Mouse (Mus musculus): Measurements from ENCODE around the gene Isg20l2. TPM values are rescaled to one million over a fixed set of nuclear protein-coding genes. Genes with fewer than 3 reads are reported as not detected.

Isg20l2 gene
- polyA plus RNA-seq, 1 experiment from 2014 or later = 13.2 TPM

DNA sequence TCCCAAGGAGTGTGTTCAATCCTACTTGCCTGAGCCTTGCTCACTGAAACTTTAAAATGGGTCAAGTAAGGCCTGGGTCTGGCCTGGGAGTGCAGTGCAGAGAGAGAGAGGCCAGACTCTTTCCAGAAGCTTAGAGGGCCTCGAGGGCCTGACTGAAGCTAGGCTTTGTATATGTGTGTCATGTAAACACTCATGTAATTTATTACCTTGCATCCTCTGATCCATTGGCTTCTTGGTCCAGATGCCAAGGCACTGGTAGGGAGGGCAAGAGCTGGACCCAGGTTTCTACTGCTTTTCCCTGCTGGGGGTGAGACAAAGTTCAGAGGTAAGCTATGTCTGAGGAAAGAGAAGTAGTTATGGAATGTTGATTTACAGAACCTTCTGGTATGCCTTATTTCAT lies 22.2 kb upstream of the Isg20l2 start:
- H3K4me2 ChIP-seq (ENCODE audit: low read depth, low read length) = peak overlapping the region; percentile 87
- H3K36me3 ChIP-seq (replicated peaks; ENCODE audit: insufficient read depth, low read length) = peaks cover 4% of the 10 kb centered on the region
- H3K27me3 ChIP-seq (ENCODE audit: insufficient read depth, low read length) = no peaks in the 10 kb centered on the region
- no peak for TF ChIP-seq CTCF (IDR thresholded peaks at IDR 0.05; ENCODE audit: low read depth)
- TF ChIP-seq EP300 (IDR thresholded peaks at IDR 0.05; ENCODE audit: low read depth) = no peak
- H3K9me3 ChIP-seq (ENCODE audit: low read length) = no peaks in the 10 kb centered on the region
- ATAC-seq (no peak), DNase-seq (no peak)
- peak overlapping the region; percentile 87 for H3K27ac ChIP-seq (ENCODE audit: low read depth)
- H3K9ac ChIP-seq (replicated peaks) = peak overlapping the region; percentile 98
- peaks cover 45% of the 10 kb centered on the region for H3K4me1 ChIP-seq (ENCODE audit: insufficient read depth)
- H3K4me3 ChIP-seq (ENCODE audit: low read depth, low read length) = peak overlapping the region; percentile 94
- 0% methylated on average over 1 of the region's 1 CpGs for WGBS (ENCODE audit: insufficient replicate concordance)

DNA sequence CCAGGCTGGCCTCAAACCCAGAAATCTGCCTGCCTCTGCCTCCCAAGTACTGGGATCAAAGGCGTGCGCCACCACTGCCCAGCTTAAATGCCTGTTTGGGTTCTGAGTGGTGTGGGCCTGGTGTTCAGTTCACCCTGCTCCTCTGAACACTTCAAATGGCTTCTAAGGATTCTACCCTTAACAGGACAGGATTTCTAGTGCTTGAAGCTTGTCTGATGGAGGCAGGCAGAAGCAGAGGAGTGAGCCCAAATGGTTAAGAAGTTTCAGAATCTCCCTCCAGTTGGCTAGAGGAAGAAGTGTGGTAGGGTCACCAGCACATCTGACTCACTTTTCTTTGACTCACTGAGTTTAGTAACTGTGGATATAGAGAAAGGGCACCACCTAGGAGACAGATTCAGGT lies 20.7 kb upstream of the Isg20l2 start:
- Histone ChIP-seq H3K27me3 (ENCODE audit: insufficient read depth, low read length) (no peaks in the 10 kb centered on the region), H3K27ac (ENCODE audit: low read depth) (peak overlapping the region; percentile 87), H3K4me3 (ENCODE audit: low read depth, low read length) (peak overlapping the region; percentile 24; the same call in 1 of the 2 replicates), H3K9ac (replicated peaks) (peak overlapping the region; percentile 33), H3K4me2 (ENCODE audit: low read depth, low read length) (peak overlapping the region; percentile 87), H3K36me3 (replicated peaks; ENCODE audit: insufficient read depth, low read length) (peaks cover 19% of the 10 kb centered on the region), H3K9me3 (ENCODE audit: low read length) (no peaks in the 10 kb centered on the region), H3K4me1 (ENCODE audit: insufficient read depth) (peaks cover 45% of the 10 kb centered on the region)
- TF ChIP-seq EP300 (IDR thresholded peaks at IDR 0.05; ENCODE audit: low read depth) (no peak), CTCF (IDR thresholded peaks at IDR 0.05; ENCODE audit: low read depth) (no peak)
- DNase-seq = no peak
- no peak for ATAC-seq
- WGBS (ENCODE audit: insufficient replicate concordance) = 66% methylated on average over 2 of the region's 2 CpGs

DNA sequence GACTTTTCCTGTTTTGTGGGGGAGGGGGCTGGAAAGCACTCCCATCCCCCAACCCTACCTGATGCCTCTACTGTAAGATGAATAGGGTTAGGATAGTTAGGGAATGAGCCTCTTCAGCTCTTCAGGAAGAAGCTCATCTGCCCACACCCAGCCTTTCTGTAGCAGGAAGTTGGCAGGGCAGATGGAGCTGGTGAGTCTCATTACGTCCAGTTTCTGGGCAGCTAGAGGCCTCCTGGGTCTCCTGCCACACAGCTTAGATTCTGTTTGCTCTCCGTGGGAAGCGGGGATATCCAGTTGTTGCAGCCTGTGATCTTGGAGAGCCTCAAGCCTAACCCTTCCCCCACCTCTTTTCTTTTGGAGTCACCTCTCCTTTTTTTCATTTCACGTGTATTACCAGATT lies 20.2 kb upstream of the Isg20l2 start:
- Histone ChIP-seq H3K4me3 (ENCODE audit: low read depth, low read length) (peak overlapping the region; percentile 24), H3K27me3 (ENCODE audit: insufficient read depth, low read length) (no peaks in the 10 kb centered on the region), H3K4me2 (ENCODE audit: low read depth, low read length) (peak overlapping the region; percentile 87), H3K27ac (ENCODE audit: low read depth) (peak overlapping the region; percentile 87), H3K9ac (replicated peaks) (peak overlapping the region; percentile 33), H3K4me1 (ENCODE audit: insufficient read depth) (peaks cover 45% of the 10 kb centered on the region), H3K9me3 (ENCODE audit: low read length) (no peaks in the 10 kb centered on the region), H3K36me3 (replicated peaks; ENCODE audit: insufficient read depth, low read length) (peaks cover 24% of the 10 kb centered on the region)
- ATAC-seq (no peak), DNase-seq (no peak)
- 14% methylated on average over 4 of the region's 4 CpGs for WGBS (ENCODE audit: insufficient replicate concordance)
- TF ChIP-seq EP300 (IDR thresholded peaks at IDR 0.05; ENCODE audit: low read depth) (no peak), CTCF (IDR thresholded peaks at IDR 0.05; ENCODE audit: low read depth) (no peak)

DNA sequence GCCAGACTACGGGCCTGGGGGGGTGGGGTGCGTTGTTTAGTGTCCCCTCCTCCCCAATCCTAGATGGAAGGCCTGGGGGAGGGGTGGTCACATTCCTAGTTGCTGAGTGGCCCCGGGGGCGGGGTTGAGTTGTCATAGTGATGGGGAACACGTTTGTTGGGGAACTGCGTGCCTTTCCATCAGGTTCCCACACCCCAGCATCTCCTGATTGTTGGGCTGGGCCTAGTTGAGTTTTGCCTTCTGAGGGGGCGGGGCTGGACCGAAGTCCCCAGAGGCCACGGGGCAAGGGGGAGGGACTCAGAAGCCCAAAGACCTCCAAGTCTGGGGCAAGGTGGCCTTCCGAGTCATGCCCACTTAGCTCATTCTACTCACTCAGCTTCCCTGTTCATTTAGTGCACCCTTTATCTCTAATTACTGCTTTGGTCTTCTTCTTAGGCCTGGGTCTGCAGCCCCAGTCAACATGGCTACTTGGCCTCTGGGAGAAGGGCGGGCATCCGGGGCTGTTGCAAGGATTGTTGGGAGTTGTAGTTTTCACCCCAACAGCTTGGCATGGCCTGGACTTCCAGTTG lies 19.5 kb upstream of the Isg20l2 start:
- DNase-seq (peak; percentile 88), ATAC-seq (peak; percentile 54)
- Histone ChIP-seq H3K9me3 (ENCODE audit: low read length) (no peaks in the 10 kb centered on the region), H3K36me3 (replicated peaks; ENCODE audit: insufficient read depth, low read length) (peaks cover 32% of the 10 kb centered on the region), H3K4me1 (ENCODE audit: insufficient read depth) (peaks cover 45% of the 10 kb centered on the region), H3K27me3 (ENCODE audit: insufficient read depth, low read length) (no peaks in the 10 kb centered on the region), H3K9ac (replicated peaks) (peak overlapping the region; percentile 33), H3K4me2 (ENCODE audit: low read depth, low read length) (peak overlapping the region; percentile 87), H3K4me3 (ENCODE audit: low read depth, low read length) (peak overlapping the region; percentile 24), H3K27ac (ENCODE audit: low read depth) (peak overlapping the region; percentile 87)
- TF ChIP-seq CTCF (IDR thresholded peaks at IDR 0.05; ENCODE audit: low read depth) (no peak), EP300 (IDR thresholded peaks at IDR 0.05; ENCODE audit: low read depth) (no peak)
- 17% methylated on average over 12 of the region's 12 CpGs for WGBS (ENCODE audit: insufficient replicate concordance)

DNA sequence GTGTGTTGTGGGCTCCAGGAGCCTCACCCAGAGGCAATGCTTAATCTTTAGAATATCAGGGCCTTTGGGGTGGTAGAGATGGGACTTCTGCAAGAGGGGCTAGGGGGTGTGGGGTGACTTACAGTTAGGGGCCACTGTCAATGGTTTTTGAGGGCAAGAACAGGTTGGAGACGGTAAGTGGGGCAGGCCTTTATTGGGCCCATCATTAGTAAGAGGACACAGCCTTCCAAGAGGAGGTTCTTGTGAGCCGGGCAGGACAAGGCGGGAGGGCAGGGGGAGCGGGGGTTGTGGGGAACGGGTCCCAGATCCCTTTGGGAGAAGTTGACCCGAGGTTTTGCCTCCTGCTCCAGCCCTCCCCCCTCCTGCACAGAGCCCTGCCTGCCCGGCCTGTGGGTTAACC lies 16.6 kb upstream of the Isg20l2 start:
- no peak overlapping the region for H3K4me2 ChIP-seq (ENCODE audit: low read depth, low read length)
- H3K27ac ChIP-seq (ENCODE audit: low read depth) = no peak overlapping the region
- ATAC-seq (no peak), DNase-seq (no peak)
- no peaks in the 10 kb centered on the region for H3K27me3 ChIP-seq (ENCODE audit: insufficient read depth, low read length)
- peaks cover 44% of the 10 kb centered on the region for H3K36me3 ChIP-seq (replicated peaks; ENCODE audit: insufficient read depth, low read length)
- peaks cover 38% of the 10 kb centered on the region for H3K4me1 ChIP-seq (ENCODE audit: insufficient read depth)
- H3K9me3 ChIP-seq (ENCODE audit: low read length) = no peaks in the 10 kb centered on the region
- no peak overlapping the region for H3K9ac ChIP-seq (replicated peaks)
- TF ChIP-seq CTCF (IDR thresholded peaks at IDR 0.05; ENCODE audit: low read depth) (no peak), EP300 (IDR thresholded peaks at IDR 0.05; ENCODE audit: low read depth) (no peak)
- no peak overlapping the region for H3K4me3 ChIP-seq (ENCODE audit: low read depth, low read length)
- WGBS (ENCODE audit: insufficient replicate concordance) = 85% methylated on average over 7 of the region's 7 CpGs

DNA sequence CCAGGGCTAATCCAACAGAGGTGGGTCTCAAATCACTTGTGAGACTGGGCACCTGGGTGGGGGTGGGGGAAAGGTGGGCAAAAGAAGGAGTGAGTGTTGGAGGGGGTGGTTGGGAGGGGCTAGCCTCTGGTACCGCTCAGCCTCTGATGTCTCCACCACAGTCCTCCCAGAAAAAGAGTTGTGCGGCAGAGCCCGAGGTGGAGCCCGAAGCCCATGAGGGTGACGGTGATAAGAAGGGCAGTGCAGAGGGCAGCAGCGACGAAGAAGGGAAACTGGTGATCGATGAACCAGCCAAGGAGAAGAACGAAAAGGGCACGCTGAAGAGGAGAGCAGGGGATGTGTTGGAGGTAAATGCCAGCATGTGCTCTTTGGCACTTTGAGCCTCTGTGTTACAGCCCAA lies 16.2 kb upstream of the Isg20l2 start:
- no peak overlapping the region for H3K4me3 ChIP-seq (ENCODE audit: low read depth, low read length)
- no peak overlapping the region for H3K27ac ChIP-seq (ENCODE audit: low read depth)
- no peak overlapping the region for H3K9ac ChIP-seq (replicated peaks)
- no peak overlapping the region for H3K4me2 ChIP-seq (ENCODE audit: low read depth, low read length)
- H3K4me1 ChIP-seq (ENCODE audit: insufficient read depth) = peaks cover 37% of the 10 kb centered on the region
- 70% methylated on average over 10 of the region's 10 CpGs for WGBS (ENCODE audit: insufficient replicate concordance)
- TF ChIP-seq EP300 (IDR thresholded peaks at IDR 0.05; ENCODE audit: low read depth) (no peak), CTCF (IDR thresholded peaks at IDR 0.05; ENCODE audit: low read depth) (no peak)
- H3K36me3 ChIP-seq (replicated peaks; ENCODE audit: insufficient read depth, low read length) = peaks cover 44% of the 10 kb centered on the region
- no peaks in the 10 kb centered on the region for H3K9me3 ChIP-seq (ENCODE audit: low read length)
- H3K27me3 ChIP-seq (ENCODE audit: insufficient read depth, low read length) = no peaks in the 10 kb centered on the region
- ATAC-seq (no peak), DNase-seq (no peak)

All from liver, postnatal 0 days (tissue).